Mouse (Mus musculus): ENCODE measurements around the gene Iqck.

Iqck gene

GRCm38 (mm10) chr7:118855171-118855876 is at the start of gene Iqck:
Gene Iqck (plus strand): TSS chr7:118855752.
- DNase-seq, result peak; percentile 93 to 95

- no peak for DNase-seq
Measured at GRCm38 (mm10) chr7:118806631-118807411, 48.7 kb upstream of the Iqck start.

- no peak for DNase-seq
Measured at GRCm38 (mm10) chr7:118807899-118808298, 47.7 kb upstream of the Iqck start.

- DNase-seq, result no peak
Measured at GRCm38 (mm10) chr7:118811407-118812106, 44.0 kb upstream of the Iqck start.

- no peak for DNase-seq
Measured at GRCm38 (mm10) chr7:118813592-118813991, 42.0 kb upstream of the Iqck start.

- no peak for DNase-seq
Measured at GRCm38 (mm10) chr7:118816275-118816674, 39.3 kb upstream of the Iqck start.

- DNase-seq, result no peak
Measured at GRCm38 (mm10) chr7:118817741-118818140, 37.8 kb upstream of the Iqck start.

GRCm38 (mm10) chr7:118819666-118820065 is 35.9 kb upstream of the Iqck start:
- DNase-seq, result no peak

- DNase-seq, result no peak
Measured at GRCm38 (mm10) chr7:118821356-118821755, 34.2 kb upstream of the Iqck start.

- no peak for DNase-seq
Measured at GRCm38 (mm10) chr7:118821887-118822556, 33.5 kb upstream of the Iqck start.

- no peak for DNase-seq
Measured at GRCm38 (mm10) chr7:118824451-118824850, 31.1 kb upstream of the Iqck start.

- peak in 1 of 2 experiments; percentile 49 for DNase-seq
Measured at GRCm38 (mm10) chr7:118827975-118828416, 27.6 kb upstream of the Iqck start.

GRCm38 (mm10) chr7:118837901-118838300 is 17.7 kb upstream of the Iqck start:
- peak; percentile 65 to 68 for DNase-seq

GRCm38 (mm10) chr7:118841030-118841745 is 14.4 kb upstream of the Iqck start:
- peak; percentile 62 to 75 for DNase-seq

- DNase-seq, result peak; percentile 59 to 67
Measured at GRCm38 (mm10) chr7:118841796-118842195, 13.8 kb upstream of the Iqck start.

GRCm38 (mm10) chr7:118842938-118843337 is 12.6 kb upstream of the Iqck start:
- DNase-seq, result no peak

GRCm38 (mm10) chr7:118845141-118845540 is 10.4 kb upstream of the Iqck start:
- no peak for DNase-seq

GRCm38 (mm10) chr7:118846329-118846728 is 9.2 kb upstream of the Iqck start:
- DNase-seq, result no peak

GRCm38 (mm10) chr7:118848796-118849195 is 6.8 kb upstream of the Iqck start:
- no peak for DNase-seq

- no peak for DNase-seq
Measured at GRCm38 (mm10) chr7:118849543-118850250, 5.9 kb upstream of the Iqck start.

- DNase-seq, result no peak
Measured at GRCm38 (mm10) chr7:118850676-118851290, 4.8 kb upstream of the Iqck start.

All from cerebellum, postnatal 25 days (tissue).